Mouse (Mus musculus) natural killer cell, adult 2 months (primary cell): ENCODE data around the gene Slc41a1.

Source experiments
- DNase-seq, 2 experiments: peaks; one replicate each; pipeline ENCODE4 v3.0.0; 2022; ENCODE audit warnings: low spot score in 2 of 2

Slc41a1 gene

DNA sequence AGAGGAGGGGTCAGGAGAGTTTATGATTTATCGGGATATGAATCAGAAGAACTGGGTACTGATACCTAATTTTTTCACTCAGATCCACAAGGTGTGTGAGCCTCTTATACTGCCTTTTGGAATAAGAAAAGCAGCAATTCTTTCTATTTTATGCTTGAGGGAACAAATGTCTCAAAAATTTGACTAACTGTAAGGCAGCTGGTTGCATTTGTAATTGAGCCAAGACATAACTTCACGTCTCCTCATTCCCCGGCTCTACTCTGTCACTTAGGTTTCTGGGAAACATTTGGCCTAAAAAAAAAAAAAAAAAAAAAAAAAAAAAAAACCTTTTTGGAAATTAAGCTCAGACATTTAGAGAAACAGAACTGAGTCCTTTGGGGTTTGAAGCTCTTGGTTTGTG is 59.3 kb downstream of the Slc41a1 start:
- DNase-seq: no peak

DNA sequence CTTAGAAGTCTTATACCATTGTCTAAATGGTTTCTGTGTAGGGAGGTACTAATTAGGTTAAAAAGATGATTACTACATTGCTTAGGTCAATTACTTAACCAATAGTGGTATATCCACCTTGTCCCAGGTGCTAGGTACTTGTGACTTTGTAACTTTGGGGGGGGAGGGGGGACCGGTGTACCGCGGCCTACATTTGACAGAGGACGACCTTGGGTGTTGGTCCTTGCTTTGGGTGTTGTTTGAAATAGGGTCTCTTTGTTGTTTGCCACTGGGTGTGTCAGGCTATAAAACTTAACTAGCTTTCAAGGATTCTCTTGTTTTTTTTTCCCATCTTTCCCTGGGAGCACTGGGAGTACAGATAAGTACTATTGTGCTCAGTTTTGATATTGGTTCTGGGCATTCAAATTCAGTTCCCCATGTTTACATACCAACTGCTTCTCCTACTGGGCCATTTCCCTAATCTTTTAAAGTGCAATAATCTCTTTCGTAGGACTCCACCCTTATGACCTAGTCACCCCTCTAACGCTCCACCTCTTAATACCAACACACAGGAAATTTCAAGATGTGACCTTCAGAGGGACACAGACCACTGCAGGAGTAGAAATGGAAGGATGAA is 62.9 kb downstream of the Slc41a1 start:
- no peak for DNase-seq

- DNase-seq: no peak
Observed at GRCm38 (mm10) chr1:131891436-131891835, 64.1 kb downstream of the Slc41a1 start.
